Mouse (Mus musculus) liver, postnatal 0 days (tissue): ENCODE measurements at regions not wholly inside any gene's neighbourhood (a gene's known extent, or its start where the extent isn't known, plus 50 kb on each side); places are given as distances from the start of the nearest gene placed in this dataset.

Experiments
- CTCF ChIP-seq: sonication (generic); IDR thresholded peaks from 2 replicates; pipeline ENCODE4 v1.5.1; 2016; ENCODE audit warnings: antibody characterized with exemption, low read depth
- EP300 ChIP-seq: IDR thresholded peaks from 2 replicates; pipeline ENCODE4 v1.6.1; 2016; ENCODE audit warnings: antibody characterized with exemption, low read depth, mild to moderate bottlenecking

DNA sequence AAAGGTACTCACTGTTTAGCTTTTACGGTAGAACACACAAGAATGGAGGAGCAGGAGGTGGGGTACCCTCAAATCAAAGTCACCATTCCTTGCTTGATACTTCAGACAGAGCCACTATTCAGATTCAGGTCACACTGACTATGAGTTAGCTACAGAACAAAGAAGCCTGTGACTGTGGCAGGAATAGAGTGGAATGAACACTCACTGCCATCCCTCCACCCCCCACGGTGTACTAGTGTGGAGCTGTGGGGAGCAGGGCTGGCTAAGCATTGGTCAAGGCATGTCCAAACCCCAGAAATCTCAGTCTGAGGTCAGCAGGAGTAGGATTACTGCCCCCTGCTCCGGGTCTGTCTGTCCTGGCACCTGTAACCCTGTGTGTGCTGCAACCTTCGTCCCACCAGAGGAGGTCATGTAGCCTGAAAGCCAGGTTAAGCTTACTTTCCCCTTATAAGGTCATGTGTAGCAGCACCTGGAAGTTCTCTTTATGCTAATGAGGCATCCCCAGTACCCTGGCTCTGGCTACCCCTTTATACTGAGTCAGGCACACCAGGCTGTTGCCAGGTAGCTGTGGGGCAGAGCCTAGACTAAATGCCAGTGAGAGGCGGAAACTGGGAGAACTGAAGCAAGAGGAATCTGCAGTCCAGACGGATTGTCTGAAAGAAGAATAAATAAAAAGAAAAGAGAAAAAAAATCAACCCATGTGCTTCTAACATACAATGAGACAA lies 53.1 kb upstream of the Apod start:
- TF ChIP-seq EP300 (no peak), CTCF (no peak)
